Mouse (Mus musculus): ENCODE results near the gene Hic1. TPM values are rescaled to one million over a fixed set of nuclear protein-coding genes. Genes with fewer than 3 reads are reported as not detected.

Gene Hic1
- polyA plus RNA-seq, 1 experiment: 0.02 TPM

- H3ac ChIP-seq (ENCODE audit: control insufficient read depth, insufficient read length, low read depth): no peak overlapping the region
- no peaks in the 10 kb centered on the region for H3K79me2 ChIP-seq (ENCODE audit: control insufficient read depth, insufficient read depth)
- no peak for TF ChIP-seq CTCF (IDR thresholded peaks at IDR 0.05; ENCODE audit: control insufficient read depth, insufficient read depth, insufficient read length)
- TF ChIP-seq FOSL1 (IDR thresholded peaks at IDR 0.05; ENCODE audit: insufficient read depth, low read length, poor library complexity, severe bottlenecking): no peak
- no peak for TF ChIP-seq MAX (IDR thresholded peaks at IDR 0.05)
- no peak for TF ChIP-seq MYOG (IDR thresholded peaks at IDR 0.05; ENCODE audit: control insufficient read depth, extremely low read depth, insufficient read length)
- TF ChIP-seq USF1 (IDR thresholded peaks at IDR 0.05; ENCODE audit: low read depth): no peak
- no peak for TF ChIP-seq MYOD1 (IDR thresholded peaks at IDR 0.05; ENCODE audit: control insufficient read depth, insufficient read length, low read depth)
- TF ChIP-seq CEBPB (IDR thresholded peaks at IDR 0.05; ENCODE audit: low read depth): no peak
- no peak overlapping the region for H3K4me3 ChIP-seq (ENCODE audit: insufficient read depth, poor library complexity, severe bottlenecking)
- no peaks in the 10 kb centered on the region for H3K79me3 ChIP-seq (ENCODE audit: low read depth)
- peaks cover 6% of the 10 kb centered on the region for H3K36me3 ChIP-seq (ENCODE audit: control insufficient read depth, insufficient read depth)
- H3K27me3 ChIP-seq (ENCODE audit: control insufficient read depth, insufficient read depth, insufficient read length): no peaks in the 10 kb centered on the region
These were observed 32.5 kb downstream of the Hic1 start for GRCm38 (mm10) chr11:75136666-75137398.

DNA sequence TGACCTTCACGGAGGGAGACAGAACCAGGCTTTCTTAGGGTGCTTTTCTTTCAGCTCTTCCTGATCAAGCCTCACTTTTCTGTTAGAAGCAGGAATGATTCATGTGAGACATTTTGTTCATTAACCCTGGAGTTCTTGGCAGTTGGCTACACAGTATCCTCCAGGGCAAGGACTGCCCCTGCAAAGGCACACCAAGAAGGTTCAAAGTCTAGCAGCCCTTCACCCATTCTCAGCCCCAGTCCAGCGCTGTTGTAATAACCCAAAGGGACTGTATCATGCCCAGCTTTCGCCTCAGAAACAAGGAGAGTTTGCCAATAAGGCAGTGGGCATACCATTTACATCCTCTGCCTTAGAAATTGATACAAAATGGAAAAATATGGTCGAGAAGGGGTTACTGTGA, 34.0 kb downstream of the Hic1 start:
- Histone ChIP-seq H3ac (ENCODE audit: control insufficient read depth, insufficient read length, low read depth) (no peak overlapping the region), H3K36me3 (ENCODE audit: control insufficient read depth, insufficient read depth) (peaks cover 6% of the 10 kb centered on the region), H3K27me3 (ENCODE audit: control insufficient read depth, insufficient read depth, insufficient read length) (no peaks in the 10 kb centered on the region), H3K79me2 (ENCODE audit: control insufficient read depth, insufficient read depth) (no peaks in the 10 kb centered on the region), H3K79me3 (ENCODE audit: low read depth) (no peaks in the 10 kb centered on the region), H3K4me3 (ENCODE audit: insufficient read depth, poor library complexity, severe bottlenecking) (no peak overlapping the region)
- TF ChIP-seq CEBPB (IDR thresholded peaks at IDR 0.05; ENCODE audit: low read depth) (no peak), CTCF (IDR thresholded peaks at IDR 0.05; ENCODE audit: control insufficient read depth, insufficient read depth, insufficient read length) (no peak)

DNA sequence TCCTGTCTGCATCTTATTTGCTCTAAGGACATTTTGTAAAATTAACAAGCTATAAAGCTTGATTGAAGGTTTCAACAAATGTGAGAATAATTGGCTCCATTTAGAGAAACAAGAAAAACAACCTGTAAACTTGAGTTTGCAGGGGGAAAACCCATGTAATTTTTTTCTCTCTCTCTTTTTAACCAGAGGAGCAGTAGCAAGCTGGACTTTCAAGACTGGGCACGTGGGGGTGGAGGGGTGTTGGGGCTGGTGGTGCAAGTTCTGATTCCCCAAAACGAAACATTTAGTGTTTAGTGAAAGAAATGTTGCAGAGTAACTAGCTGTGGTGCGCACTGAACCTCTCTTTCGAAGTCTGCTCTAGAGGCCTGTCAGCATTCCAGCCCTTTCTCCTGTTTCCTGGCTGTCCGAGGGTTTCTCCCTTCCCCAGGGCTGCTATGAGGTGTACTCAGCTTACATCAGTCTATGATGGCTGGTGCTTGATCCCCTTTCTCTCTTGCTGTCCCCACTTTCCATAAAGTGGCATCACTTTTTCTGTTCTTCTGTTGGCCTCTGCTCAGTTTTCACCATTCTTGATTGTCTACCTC, 34.7 kb downstream of the Hic1 start:
- Histone ChIP-seq H3K79me2 (ENCODE audit: control insufficient read depth, insufficient read depth) (no peaks in the 10 kb centered on the region), H3K36me3 (ENCODE audit: control insufficient read depth, insufficient read depth) (peaks cover 6% of the 10 kb centered on the region), H3K79me3 (ENCODE audit: low read depth) (no peaks in the 10 kb centered on the region), H3K27me3 (ENCODE audit: control insufficient read depth, insufficient read depth, insufficient read length) (no peaks in the 10 kb centered on the region), H3K4me3 (ENCODE audit: insufficient read depth, poor library complexity, severe bottlenecking) (no peak overlapping the region), H3ac (ENCODE audit: control insufficient read depth, insufficient read length, low read depth) (no peak overlapping the region)
- no peak for TF ChIP-seq CEBPB (IDR thresholded peaks at IDR 0.05; ENCODE audit: low read depth)
- TF ChIP-seq MYOD1 (IDR thresholded peaks at IDR 0.05; ENCODE audit: control insufficient read depth, insufficient read length, low read depth): no peak
- no peak for TF ChIP-seq FOSL1 (IDR thresholded peaks at IDR 0.05; ENCODE audit: insufficient read depth, low read length, poor library complexity, severe bottlenecking)
- no peak for TF ChIP-seq MAX (IDR thresholded peaks at IDR 0.05)
- TF ChIP-seq MYOG (IDR thresholded peaks at IDR 0.05; ENCODE audit: control insufficient read depth, extremely low read depth, insufficient read length): no peak
- TF ChIP-seq CTCF (IDR thresholded peaks at IDR 0.05; ENCODE audit: control insufficient read depth, insufficient read depth, insufficient read length): no peak
- no peak for TF ChIP-seq USF1 (IDR thresholded peaks at IDR 0.05; ENCODE audit: low read depth)

DNA sequence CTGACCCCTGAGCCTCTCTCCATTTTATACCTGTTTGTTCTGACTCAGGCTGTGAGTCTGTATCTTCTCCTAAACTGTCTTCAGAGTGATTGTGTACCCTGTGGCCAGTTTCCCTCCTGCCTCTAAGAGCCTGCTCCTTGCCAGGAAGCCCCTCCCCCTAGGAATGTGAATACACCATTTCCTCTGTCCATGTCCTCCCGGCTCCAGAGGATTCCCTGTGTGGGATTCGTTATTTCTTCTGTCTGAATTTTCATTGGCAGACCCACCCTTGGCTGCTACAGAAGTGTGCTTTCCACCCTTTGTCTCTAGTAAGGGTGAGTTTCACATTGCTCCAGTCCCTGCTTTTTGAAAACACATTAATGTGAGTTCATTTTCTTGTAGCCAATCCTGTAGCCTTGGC, 35.4 kb downstream of the Hic1 start:
- TF ChIP-seq CEBPB (IDR thresholded peaks at IDR 0.05; ENCODE audit: low read depth): no peak
- no peak for TF ChIP-seq MAX (IDR thresholded peaks at IDR 0.05)

DNA sequence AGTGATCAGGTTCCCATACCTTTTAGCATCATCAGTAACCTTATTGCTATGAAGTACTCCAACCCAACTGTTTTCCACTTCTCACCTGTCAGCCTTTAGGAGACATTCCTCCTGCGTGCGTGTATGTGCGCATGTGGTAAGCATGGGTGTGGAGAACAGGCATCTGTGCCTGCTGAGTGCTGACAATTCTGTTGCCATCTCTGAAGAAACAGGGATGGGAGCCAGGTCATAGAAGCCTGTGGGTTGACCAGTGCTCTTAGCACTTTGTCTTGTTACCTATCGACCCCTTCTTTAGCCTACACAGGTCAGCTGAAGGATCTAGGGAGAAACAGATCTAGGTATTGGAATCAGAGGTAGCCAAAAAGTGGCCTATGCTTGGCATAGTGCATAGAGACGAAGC, 35.9 kb downstream of the Hic1 start:
- no peaks in the 10 kb centered on the region for H3K79me3 ChIP-seq (ENCODE audit: low read depth)
- no peaks in the 10 kb centered on the region for H3K36me3 ChIP-seq (ENCODE audit: control insufficient read depth, insufficient read depth)
- TF ChIP-seq CEBPB (IDR thresholded peaks at IDR 0.05; ENCODE audit: low read depth): no peak
- no peak for TF ChIP-seq FOSL1 (IDR thresholded peaks at IDR 0.05; ENCODE audit: insufficient read depth, low read length, poor library complexity, severe bottlenecking)
- TF ChIP-seq USF1 (IDR thresholded peaks at IDR 0.05; ENCODE audit: low read depth): no peak
- TF ChIP-seq MYOD1 (IDR thresholded peaks at IDR 0.05; ENCODE audit: control insufficient read depth, insufficient read length, low read depth): no peak
- no peak for TF ChIP-seq CTCF (IDR thresholded peaks at IDR 0.05; ENCODE audit: control insufficient read depth, insufficient read depth, insufficient read length)
- no peak for TF ChIP-seq MAX (IDR thresholded peaks at IDR 0.05)
- TF ChIP-seq MYOG (IDR thresholded peaks at IDR 0.05; ENCODE audit: control insufficient read depth, extremely low read depth, insufficient read length): no peak
- no peaks in the 10 kb centered on the region for H3K27me3 ChIP-seq (ENCODE audit: control insufficient read depth, insufficient read depth, insufficient read length)
- no peak overlapping the region for H3ac ChIP-seq (ENCODE audit: control insufficient read depth, insufficient read length, low read depth)
- no peaks in the 10 kb centered on the region for H3K79me2 ChIP-seq (ENCODE audit: control insufficient read depth, insufficient read depth)
- H3K4me3 ChIP-seq (ENCODE audit: insufficient read depth, poor library complexity, severe bottlenecking): no peak overlapping the region

More for the DNA sequence above, 35.4 kb downstream of the Hic1 start:
- H3K79me2 ChIP-seq (ENCODE audit: control insufficient read depth, insufficient read depth): no peaks in the 10 kb centered on the region
- peaks cover 5% of the 10 kb centered on the region for H3K36me3 ChIP-seq (ENCODE audit: control insufficient read depth, insufficient read depth)
- no peak overlapping the region for H3K4me3 ChIP-seq (ENCODE audit: insufficient read depth, poor library complexity, severe bottlenecking)
- no peaks in the 10 kb centered on the region for H3K27me3 ChIP-seq (ENCODE audit: control insufficient read depth, insufficient read depth, insufficient read length)
- H3ac ChIP-seq (ENCODE audit: control insufficient read depth, insufficient read length, low read depth): no peak overlapping the region
- H3K79me3 ChIP-seq (ENCODE audit: low read depth): no peaks in the 10 kb centered on the region

- no peak for TF ChIP-seq CTCF (IDR thresholded peaks at IDR 0.05; ENCODE audit: control insufficient read depth, insufficient read depth, insufficient read length)
- no peak for TF ChIP-seq MYOG (IDR thresholded peaks at IDR 0.05; ENCODE audit: control insufficient read depth, extremely low read depth, insufficient read length)
- no peak for TF ChIP-seq FOSL1 (IDR thresholded peaks at IDR 0.05; ENCODE audit: insufficient read depth, low read length, poor library complexity, severe bottlenecking)
- TF ChIP-seq CEBPB (IDR thresholded peaks at IDR 0.05; ENCODE audit: low read depth): no peak
- TF ChIP-seq MAX (IDR thresholded peaks at IDR 0.05): no peak
- TF ChIP-seq USF1 (IDR thresholded peaks at IDR 0.05; ENCODE audit: low read depth): no peak
- TF ChIP-seq MYOD1 (IDR thresholded peaks at IDR 0.05; ENCODE audit: control insufficient read depth, insufficient read length, low read depth): no peak
- no peaks in the 10 kb centered on the region for H3K79me2 ChIP-seq (ENCODE audit: control insufficient read depth, insufficient read depth)
- H3K79me3 ChIP-seq (ENCODE audit: low read depth): no peaks in the 10 kb centered on the region
- H3K4me3 ChIP-seq (ENCODE audit: insufficient read depth, poor library complexity, severe bottlenecking): no peak overlapping the region
- no peak overlapping the region for H3ac ChIP-seq (ENCODE audit: control insufficient read depth, insufficient read length, low read depth)
- no peaks in the 10 kb centered on the region for H3K27me3 ChIP-seq (ENCODE audit: control insufficient read depth, insufficient read depth, insufficient read length)
- no peaks in the 10 kb centered on the region for H3K36me3 ChIP-seq (ENCODE audit: control insufficient read depth, insufficient read depth)
These were observed 37.0 kb downstream of the Hic1 start for GRCm38 (mm10) chr11:75132278-75132677.

All from C2C12 (cell line).